Mouse (Mus musculus) gastrocnemius, postnatal 14 days (tissue): ENCODE measurements at regions not wholly inside any gene's neighbourhood (a gene's known extent, or its start where the extent isn't known, plus 50 kb on each side); places are given as distances from the start of the nearest gene placed in this dataset.

Experiments
- DNase-seq: peaks from one replicate; pipeline ENCODE4 v3.0.0; 2021; ENCODE audit warnings: mixed read lengths
- intact Hi-C: fragments of 180-260 bp; cut with DNase I; formaldehyde crosslinking; loops from one replicate; pipeline ENCODE4 v1.15.1; 2025; ENCODE audit warnings: low total_unique reads

DNA sequence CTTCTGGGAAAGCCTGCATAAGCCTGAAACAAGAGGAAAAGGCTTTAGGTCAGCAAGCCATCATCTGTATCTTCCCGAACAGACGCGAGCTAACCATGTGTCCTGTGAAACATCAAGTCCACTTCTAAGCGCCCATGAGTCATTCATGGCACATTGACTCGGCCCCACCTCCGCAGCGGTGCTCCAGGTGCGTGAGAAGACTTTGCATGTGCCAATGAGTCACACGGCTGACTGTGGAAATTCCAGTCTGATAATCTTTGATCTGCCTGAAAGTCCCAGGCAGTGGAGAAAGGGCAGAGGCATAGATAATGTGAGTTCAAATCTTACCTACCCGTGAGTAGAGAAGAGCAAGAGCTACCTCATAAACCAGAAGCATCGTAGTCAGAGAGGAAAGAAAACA lies 137.8 kb downstream of the Pfkfb3 start:
- intact Hi-C loops: no loop called here
- no peak for DNase-seq

DNA sequence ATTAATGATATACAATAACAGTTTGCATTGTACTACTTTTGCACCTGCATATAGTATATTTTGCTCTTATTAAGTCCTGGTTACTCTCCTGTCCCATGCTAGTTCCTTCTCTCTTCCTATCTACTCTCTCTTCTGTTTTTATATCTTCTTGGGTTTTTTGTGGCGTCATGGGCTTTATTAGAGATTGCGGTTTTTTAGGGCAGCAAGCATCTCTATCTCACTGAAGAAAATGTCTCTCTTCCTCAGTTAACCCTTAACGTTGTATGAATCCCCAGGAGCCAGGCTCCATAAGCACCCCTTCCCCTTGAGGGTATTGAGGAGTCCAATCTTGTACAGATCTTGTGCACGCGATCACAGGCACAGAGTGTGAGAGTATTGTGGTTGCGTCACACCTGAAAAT lies 141.4 kb downstream of the Pfkfb3 start:
- no peak for DNase-seq
- intact Hi-C loops: no loop called here

DNA sequence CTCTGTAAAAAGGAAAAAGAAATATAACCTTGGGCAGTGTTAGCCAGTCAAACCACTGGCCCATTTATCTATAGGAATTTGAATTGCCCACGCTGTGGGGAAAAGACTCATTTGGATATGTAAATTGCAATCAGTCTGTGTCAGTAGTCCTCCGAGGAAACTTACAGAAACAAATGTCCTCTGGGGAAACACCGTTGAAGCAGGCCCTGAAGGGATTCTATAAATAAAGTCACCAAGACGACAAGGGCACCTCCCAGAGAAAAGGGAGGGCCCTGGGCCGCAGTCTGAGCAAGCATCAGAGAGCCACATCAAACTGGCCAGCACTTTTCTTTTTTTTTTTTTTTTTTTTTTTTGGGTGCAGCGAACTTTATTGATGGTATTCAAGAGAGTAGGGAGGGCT lies 145.4 kb downstream of the Pfkfb3 start:
- DNase-seq: no peak
- intact Hi-C loops: no loop called here

DNA sequence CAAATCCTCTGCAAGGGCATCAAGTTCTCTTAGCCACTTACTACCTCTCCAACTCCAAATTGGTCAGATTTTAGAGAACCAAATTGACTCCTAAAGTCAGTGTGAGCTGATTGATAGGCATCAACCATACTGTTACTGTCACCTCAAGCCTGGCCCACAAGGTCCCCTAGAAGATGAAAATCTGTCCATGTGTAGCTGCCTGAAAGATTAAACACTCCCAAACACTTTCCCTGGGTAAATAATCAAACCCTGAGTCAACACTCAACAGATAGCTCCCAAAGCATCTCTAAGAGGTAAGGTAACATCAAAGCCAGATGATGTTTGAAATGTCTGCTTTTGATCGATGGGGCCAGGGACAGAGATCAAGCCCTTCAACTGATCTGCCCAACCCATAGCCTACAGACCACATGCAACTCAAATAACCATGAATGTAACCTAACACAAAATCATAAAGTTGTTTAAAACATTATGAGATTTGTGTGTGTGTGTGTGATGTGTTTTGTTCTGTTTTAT lies 147.7 kb downstream of the Pfkfb3 start:
- no peak for DNase-seq
- intact Hi-C loops: no loop called here

DNA sequence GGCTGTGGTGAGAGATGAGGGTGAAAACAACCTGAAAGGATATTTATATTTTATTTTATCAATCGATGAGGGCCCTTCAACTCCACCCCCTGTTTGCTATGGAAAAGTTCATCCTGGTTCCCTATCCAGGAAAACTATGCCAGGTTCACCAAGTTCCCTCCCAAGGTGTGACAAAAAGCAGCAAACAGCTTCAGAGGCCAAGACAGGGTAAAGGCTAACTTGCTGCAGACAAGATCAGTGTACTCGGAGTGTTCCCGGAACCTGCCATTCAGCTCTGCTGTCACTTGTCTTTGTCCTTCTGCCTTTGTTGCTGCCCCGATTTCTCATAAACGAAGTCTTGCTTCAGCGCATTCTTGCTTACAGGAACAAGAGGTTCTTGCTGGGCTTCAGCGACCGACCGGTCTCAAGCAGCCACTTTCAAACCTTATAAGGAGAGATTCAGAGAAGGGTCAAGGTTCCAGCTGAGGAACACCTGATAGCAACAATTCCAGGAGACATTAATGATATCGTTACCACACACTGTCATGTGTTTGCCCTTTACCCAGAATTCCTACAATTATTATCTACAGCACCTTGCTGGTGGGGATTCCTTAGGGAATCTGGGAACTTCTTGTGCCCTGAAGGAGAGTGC lies 151.5 kb downstream of the Pfkfb3 start:
- intact Hi-C loops: no loop called here
- no peak for DNase-seq

DNA sequence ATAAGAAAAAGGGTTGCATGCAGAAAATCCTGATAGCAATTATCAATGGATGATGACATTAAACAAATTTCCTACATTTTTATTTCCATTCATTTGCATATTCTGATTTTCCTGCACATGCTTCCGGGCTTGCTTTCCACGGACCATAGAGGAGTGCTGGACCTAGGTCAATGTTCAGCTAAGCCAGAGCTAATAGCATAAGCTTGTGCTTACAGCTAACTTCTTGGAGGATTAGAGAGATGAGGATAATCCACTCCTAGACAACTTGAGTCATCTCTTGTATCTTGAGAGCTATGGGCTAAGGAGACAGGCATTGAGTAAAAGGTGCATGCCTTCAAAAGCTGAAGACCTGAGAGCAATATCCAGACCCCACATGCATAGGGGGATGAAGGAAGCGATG lies 154.5 kb downstream of the Pfkfb3 start:
- DNase-seq: no peak
- intact Hi-C loops: no loop called here

DNA sequence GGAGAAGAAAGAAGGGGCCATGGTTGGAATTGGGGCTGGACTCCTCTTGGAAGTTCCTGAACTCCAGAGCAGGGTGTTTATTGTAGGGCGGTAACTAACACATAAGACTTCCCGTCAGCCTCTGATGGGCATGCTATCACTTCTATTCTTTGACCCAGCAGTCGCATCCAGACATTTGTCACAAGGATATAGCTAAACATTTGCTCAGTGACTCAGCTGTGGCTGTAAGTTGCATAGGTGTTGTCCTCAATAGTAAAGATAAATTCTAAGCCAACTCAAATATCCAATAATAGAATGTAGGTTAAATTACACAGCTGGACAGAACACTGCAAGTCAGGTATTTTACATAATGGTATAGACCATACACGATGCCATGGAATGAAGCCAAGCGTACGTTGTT lies 154.9 kb downstream of the Pfkfb3 start:
- intact Hi-C loops: no loop called here
- no peak for DNase-seq

DNA sequence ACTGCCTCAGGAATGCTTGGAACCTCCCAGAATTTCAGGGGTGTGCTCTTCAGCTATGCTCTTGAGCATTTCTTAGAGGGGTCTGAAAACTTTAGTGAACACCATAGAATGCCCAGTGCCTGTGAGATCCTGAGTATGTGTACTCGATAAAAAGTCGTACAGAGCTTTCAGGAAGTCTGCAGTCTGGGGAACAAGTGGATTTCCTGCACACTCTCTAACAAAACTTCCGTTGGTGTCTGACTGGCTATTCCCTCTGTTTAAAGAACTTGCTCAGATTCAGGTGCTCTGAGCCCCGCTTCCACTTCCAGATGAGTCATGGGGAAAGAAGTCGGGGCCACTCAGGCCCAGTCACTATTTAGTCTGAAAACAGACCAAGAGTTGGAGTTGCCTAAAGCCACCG lies 155.5 kb downstream of the Pfkfb3 start:
- intact Hi-C loops: no loop called here

DNA sequence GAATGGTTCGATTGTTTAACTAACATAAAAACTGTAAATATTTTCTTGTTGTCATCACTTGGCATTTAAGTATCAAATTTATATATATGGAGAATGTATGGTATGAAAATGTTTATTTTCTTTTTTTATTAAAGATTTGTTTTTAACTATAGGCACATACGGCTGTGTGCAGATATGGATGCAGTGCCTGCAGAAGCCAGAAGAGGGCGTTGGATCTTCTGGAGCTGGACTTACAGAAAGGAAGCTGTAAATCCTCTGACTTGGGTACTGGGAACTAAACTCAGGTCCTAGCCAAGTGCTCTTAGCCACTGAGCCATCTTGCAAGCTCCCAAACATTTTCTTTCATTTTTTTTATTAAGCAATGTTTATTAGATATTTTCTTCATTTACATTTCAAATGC lies 157.0 kb downstream of the Pfkfb3 start:
- intact Hi-C loops: no loop called here
- no peak for DNase-seq

More for the DNA sequence above, 155.5 kb downstream of the Pfkfb3 start:
- DNase-seq: no peak

DNA sequence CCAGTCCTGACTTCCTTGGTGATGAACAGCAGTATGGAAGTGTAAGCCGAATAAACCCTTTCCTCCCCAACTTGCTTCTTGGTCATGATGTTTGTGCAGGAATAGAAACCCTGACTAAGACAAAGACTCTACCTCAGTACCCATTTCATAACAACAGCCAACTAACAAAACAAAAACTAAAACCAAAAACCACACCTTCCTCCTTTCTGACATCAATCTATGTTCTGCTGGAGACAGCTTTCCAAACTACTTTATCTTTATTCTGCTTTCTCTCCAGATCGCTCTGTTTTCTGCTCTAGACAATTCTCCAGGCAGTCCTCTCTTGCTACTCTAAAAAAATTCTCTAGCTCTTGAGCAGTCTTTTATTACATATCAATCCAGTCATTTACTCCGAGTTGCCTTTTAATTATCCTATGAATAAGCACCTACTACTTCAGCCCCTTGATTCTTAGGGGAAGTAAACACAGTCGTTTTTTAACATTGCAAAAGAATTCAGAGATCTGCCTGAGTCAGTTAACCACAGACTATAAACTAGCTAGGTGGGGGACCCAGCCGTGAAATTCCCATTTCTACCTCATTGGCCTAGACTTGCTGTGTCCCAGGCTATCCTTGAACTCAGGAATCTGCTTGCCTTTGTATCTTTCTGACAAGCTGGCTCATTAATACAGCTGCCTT lies 159.1 kb downstream of the Pfkfb3 start:
- DNase-seq: no peak
- intact Hi-C loops: no loop called here

DNA sequence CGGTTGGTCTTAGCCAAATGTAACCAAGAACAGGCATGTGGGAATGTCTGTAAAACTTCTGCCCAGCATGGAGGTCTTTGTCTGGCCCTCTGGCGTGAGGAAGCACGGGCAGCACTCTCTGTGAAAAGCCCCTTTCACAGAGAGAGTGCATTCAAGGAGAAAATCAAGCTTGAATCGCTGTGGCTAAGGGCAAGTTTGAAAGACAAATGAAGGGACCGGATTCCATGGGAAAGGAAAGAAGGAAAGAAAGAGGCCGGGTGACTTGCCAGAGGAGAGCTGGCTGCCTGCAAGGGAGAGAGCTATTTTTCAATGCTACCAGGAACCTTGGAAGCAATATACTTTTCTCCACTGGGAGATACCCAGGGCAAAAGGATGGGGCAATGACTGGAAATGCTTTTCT lies 162.2 kb downstream of the Pfkfb3 start:
- intact Hi-C loops: no loop called here
- no peak for DNase-seq

DNA sequence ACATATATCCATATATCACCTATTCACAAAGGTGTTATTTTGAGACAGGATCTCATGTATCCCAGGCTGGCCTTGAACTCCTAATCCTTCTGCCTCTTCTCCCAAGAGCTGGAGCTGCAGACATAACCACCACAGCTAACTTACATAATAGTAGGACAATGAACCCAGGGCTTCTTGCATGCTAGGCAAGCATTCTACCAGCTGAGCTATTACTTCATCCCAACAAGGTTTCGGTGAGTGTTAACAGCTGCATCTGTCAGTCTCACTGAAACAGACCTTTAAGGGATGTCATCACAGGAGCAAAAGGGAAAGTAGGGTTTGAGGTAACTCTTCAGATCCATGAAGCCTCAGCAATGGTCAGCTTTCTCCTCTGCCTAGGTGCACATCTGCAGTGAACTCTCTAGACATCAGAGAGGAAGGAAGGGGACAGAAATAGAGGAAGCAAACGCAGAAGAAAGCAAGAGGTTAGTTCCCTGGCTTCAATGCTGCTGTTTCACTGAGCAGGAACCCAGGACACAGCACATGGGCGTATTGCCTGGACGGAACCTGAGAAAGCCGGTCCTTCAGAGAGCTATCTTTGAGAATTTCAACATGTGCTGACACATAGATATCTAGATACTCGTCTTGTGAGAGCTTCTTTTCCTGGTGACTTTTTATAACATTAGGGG lies 163.1 kb downstream of the Pfkfb3 start:
- no peak for DNase-seq
- intact Hi-C loops: no loop called here

DNA sequence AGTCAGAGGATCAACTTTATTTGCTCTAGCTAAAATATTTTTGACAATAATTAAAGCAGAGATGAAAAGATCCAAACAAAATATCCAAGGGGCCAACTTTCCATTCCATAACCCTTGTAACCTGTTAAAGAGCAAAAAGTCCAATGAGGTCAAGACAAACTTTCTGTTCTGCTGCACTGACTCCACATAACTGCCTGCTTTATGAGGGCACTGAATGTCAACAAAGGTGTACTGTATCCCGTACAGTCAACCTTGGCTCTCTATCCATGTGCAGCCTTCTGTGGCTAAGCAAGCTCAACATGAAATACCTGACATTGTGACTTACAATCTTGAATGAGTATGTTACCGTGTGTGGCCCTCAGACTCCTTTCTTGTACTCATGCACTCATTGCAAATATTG lies 166.3 kb downstream of the Pfkfb3 start:
- no peak for DNase-seq
- intact Hi-C loops: no loop called here

DNA sequence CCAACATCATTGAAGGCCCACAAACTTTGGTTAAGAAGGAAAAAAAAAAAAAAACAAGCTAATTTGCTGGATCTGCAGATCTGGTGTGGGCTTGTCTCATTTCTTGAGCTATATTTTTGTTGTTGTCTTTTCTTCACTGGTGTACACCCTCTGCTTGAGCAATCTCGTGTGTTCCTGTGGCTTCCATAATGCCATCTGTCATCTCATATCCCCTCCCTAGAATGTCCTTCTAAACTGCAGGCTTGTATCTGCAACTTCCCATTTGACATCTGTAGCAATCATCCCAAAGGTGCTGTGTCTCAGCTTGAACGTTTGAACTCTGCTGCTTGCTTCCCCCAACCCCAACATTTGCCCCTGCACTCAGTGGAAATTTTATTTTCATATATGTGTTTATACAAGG lies 170.1 kb downstream of the Pfkfb3 start:
- intact Hi-C loops: no loop called here
- DNase-seq: no peak

DNA sequence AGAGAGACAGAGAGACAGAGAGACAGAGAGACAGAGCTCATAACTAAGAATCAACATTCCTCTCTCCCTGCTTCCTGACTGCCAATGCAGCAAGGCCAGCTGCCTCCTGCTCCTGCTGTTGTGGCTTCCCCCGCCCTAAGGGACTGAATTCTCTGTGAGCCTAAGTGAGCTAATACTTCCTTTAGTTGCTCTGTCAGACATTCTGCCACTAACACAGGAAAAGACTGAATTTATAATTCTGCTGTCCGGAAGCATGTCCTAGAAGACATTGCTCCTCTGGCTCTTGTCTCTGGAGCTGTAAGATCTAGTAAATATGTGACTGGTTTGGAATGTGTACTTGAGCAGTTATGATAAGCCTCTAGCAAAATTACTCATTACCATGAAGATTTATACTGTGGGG lies 176.7 kb downstream of the Pfkfb3 start:
- intact Hi-C loops: no loop called here
- DNase-seq: peak; percentile 14

DNA sequence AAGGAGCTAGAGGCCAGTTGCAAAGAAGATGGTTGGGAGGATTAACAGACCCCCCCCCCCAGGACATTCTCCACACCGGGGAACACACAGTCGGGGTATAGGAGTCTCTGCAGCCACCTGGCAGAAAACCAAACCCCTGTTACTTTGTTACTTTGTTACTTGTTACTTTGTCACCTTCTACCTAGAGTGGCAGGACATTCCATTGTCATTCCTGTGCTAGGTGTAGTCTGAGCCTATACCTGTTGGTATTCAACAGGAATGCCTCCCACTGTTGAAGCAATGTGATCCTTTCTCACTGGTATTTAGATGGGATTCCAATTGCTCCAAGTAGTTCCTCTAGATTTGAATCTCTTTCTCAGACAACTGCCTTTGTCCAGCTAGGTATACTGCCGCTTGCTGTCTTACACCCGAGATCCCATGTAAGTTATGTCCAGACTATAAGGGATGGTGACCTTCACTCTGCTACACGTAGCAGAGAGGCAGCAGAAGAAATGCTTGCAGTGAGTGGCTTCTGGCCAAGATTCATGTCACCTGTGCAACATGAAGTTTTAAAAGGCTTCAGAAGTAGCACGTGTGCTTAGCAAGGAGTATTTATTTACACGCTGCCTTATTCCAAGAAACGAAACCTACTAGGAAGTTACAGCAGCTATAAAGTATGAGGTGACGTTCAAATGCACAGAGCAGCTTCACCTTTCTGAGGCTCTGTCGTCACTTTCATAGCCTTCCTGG lies 178.0 kb downstream of the Pfkfb3 start:
- DNase-seq: no peak

DNA sequence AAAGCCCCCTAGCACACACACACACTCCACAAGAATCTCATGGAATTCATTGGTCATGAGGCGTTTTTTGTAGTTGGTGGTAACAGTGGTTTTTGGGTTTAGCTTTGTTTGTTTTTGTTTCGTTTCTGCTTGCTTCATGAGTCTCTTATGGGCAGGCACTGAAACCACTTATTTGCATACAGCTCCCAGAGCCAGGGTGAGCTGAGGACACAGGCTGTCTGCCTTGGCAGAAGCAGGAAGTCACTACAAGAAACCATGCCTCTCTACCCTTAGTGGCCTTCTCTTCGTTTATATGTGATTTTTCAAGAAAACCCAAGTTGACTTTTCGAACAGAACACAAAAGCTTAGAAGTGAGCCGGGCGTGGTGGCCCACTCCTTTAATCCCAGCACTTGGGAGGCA lies 178.8 kb downstream of the Pfkfb3 start:
- DNase-seq: peak; percentile 47

More for the DNA sequence above, 178.0 kb downstream of the Pfkfb3 start:
- intact Hi-C loops: no loop called here

DNA sequence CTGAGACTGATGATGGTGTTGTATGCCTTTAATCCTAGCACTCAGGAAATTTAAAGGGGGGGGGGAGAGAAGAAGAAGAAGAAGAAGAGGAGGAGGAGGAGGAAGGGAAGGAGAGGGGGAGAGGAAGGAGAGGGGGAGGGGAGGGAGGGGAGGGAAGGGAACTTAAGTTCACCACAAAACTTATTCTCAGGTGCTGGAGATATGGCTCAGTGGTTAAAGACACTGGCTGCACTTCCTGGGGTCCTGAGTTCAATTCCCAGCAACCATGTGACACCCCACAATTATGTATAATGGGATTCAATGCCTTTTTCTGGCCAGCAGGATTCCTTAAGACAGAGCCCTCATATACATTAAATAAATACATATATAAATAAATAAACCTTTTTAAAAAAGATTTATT lies 183.6 kb downstream of the Pfkfb3 start:
- no peak for DNase-seq
- intact Hi-C loops: no loop called here

More for the DNA sequence above, 178.8 kb downstream of the Pfkfb3 start:
- intact Hi-C loops: no loop called here

DNA sequence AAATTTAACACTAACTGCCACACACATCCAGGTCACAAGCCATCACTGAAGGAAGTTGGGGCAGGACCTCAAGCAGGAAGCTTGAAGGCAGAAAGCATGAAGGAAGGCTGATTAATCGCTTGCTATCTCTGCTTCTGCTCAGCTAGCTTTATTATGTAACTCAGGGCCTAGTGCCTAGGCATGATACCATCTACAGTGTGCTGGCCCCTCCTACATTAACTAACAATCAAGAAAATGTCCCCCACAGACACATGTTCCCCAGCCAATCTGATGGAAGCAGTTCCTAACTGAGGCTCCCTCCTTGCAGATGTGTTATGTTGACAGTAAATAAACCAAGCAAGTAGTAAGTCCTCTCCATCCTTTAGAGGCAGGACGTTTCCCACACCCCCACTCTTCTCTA lies 186.6 kb downstream of the Pfkfb3 start:
- intact Hi-C loops: no loop called here
- DNase-seq: no peak

DNA sequence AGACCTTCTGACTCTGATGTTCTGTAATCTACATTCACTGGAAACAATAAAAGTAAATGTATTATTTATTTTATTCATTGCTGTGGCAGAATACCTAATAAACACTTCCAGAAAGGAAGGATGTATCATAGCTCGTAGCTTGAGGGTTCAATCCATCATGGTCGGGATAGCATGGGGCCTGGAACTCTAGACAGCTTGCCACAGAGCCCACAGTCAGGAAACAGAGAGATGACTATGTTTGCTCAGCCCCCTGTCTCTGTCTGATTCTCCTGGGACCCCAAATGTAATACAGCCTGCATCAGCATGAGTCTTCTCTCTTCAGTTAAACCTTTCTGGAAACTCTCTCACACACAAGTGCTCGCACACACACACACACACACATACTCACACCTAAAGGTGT lies 188.1 kb downstream of the Pfkfb3 start:
- intact Hi-C loops: no loop called here
- DNase-seq: no peak
